Mouse (Mus musculus): Measurements from ENCODE around the gene Olfr933. TPM values are rescaled to one million over a fixed set of nuclear protein-coding genes. Genes with fewer than 3 reads are reported as not detected.

Olfr933 gene
- polyA plus RNA-seq, 1 experiment from 2014 or later: not detected

DNA sequence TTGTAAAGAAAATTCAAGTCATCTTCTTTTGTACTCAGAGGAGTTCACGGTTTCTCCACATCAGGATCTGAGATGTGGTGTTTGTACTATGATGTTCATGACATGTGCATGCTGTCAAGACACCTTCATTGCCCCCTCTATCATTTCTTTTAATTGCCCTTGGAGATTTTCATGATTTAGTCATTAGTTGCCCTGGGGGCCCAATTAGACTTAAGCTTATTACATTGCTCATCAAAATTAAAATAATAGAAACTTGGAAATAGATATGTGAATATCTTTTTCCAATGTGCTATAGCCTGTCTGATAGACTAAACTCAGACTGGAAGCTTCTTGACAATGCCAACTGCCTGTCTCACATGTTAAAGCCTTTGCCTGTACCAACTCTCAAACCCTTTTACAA is 51.2 kb downstream of the Olfr933 start, which contains the start of gene Olfr146:
Gene Olfr146 (minus strand): TSS at position 101 of the 400 bp plus-strand sequence.
- 74% methylated on average over 1 of the region's 1 CpGs for WGBS

More for the DNA sequence above, 51.2 kb downstream of the Olfr933 start, which contains the start of gene Olfr146:
- Histone ChIP-seq H3K36me3 (ENCODE audit: control insufficient read depth, insufficient read depth, low read length) (no peaks in the 10 kb centered on the region), H3K27me3 (ENCODE audit: control insufficient read depth, insufficient read depth, low read length) (no peaks in the 10 kb centered on the region), H3K9me3 (ENCODE audit: control insufficient read depth, low read length) (no peaks in the 10 kb centered on the region), H3K4me1 (replicated peaks; ENCODE audit: control insufficient read depth, insufficient read depth) (no peaks in the 10 kb centered on the region), H3K4me3 (ENCODE audit: low read depth, low read length) (no peak within 1 kb of the TSS), H3K9ac (ENCODE audit: low read length) (no peak within 1 kb of the TSS), H3K27ac (replicated peaks) (no peak within 1 kb of the TSS), H3K4me2 (replicated peaks; ENCODE audit: low read depth) (no peak within 1 kb of the TSS)
- DNase-seq (ENCODE audit: low spot score) (no peak), ATAC-seq (ENCODE audit: low FRiP score, low TSS enrichment) (no peak)
- TF ChIP-seq EP300 (optimal IDR thresholded peaks at IDR 0.05): no peak
- no peak for TF ChIP-seq CTCF (IDR thresholded peaks at IDR 0.05; ENCODE audit: low read depth)

Other genes with a start within 250 kb of the Olfr933 start
- gene Olfr920, start 220.0 kb upstream of the Olfr933 start, polyA plus RNA-seq (2015; fragmentation: Nextera tagmentation; extraction: Ambion mirVana): 0.06 and 0.11 TPM in 2 replicates
- not detected in 2 replicates for gene Olfr921, start 199.2 kb upstream of the Olfr933 start, polyA plus RNA-seq (2015; fragmentation: Nextera tagmentation; extraction: Ambion mirVana)
- not detected in 2 replicates for gene Olfr922, start 157.7 kb upstream of the Olfr933 start, polyA plus RNA-seq (2015; fragmentation: Nextera tagmentation; extraction: Ambion mirVana)
- gene Olfr923, start 145.8 kb upstream of the Olfr933 start, polyA plus RNA-seq (2015; fragmentation: Nextera tagmentation; extraction: Ambion mirVana): not detected in 2 replicates
- gene Olfr924, start 127.9 kb upstream of the Olfr933 start, polyA plus RNA-seq (2015; fragmentation: Nextera tagmentation; extraction: Ambion mirVana): not detected in 2 replicates
- not detected in 2 replicates for gene Olfr26, start 117.3 kb upstream of the Olfr933 start, polyA plus RNA-seq (2015; fragmentation: Nextera tagmentation; extraction: Ambion mirVana)
- gene Olfr926, start 95.2 kb upstream of the Olfr933 start, polyA plus RNA-seq (2015; fragmentation: Nextera tagmentation; extraction: Ambion mirVana): not detected in 2 replicates
- gene Olfr930, start 42.5 kb upstream of the Olfr933 start, polyA plus RNA-seq (2015; fragmentation: Nextera tagmentation; extraction: Ambion mirVana): not detected in 2 replicates
- gene Olfr934, start 16.0 kb downstream of the Olfr933 start, polyA plus RNA-seq (2015; fragmentation: Nextera tagmentation; extraction: Ambion mirVana): not detected in 2 replicates
- gene Olfr935, start 27.4 kb downstream of the Olfr933 start, polyA plus RNA-seq (2015; fragmentation: Nextera tagmentation; extraction: Ambion mirVana): not detected in 2 replicates
- not detected in 2 replicates for gene Olfr146, start 51.1 kb downstream of the Olfr933 start, polyA plus RNA-seq (2015; fragmentation: Nextera tagmentation; extraction: Ambion mirVana)
- gene Olfr937, start 92.6 kb downstream of the Olfr933 start, polyA plus RNA-seq (2015; fragmentation: Nextera tagmentation; extraction: Ambion mirVana): not detected in 2 replicates
- gene Olfr938, start 106.6 kb downstream of the Olfr933 start, polyA plus RNA-seq (2015; fragmentation: Nextera tagmentation; extraction: Ambion mirVana): not detected in 2 replicates
- gene Olfr27, start 155.8 kb downstream of the Olfr933 start, polyA plus RNA-seq (2015; fragmentation: Nextera tagmentation; extraction: Ambion mirVana): not detected in 2 replicates
- gene Olfr943, start 194.0 kb downstream of the Olfr933 start, polyA plus RNA-seq (2015; fragmentation: Nextera tagmentation; extraction: Ambion mirVana): 0.01 TPM in 1 of 2 replicates, not detected in the other
- not detected in 2 replicates for gene Olfr944, start 229.6 kb downstream of the Olfr933 start, polyA plus RNA-seq (2015; fragmentation: Nextera tagmentation; extraction: Ambion mirVana)